Mouse (Mus musculus) embryo, embryonic 10.5 days (tissue): ENCODE measurements around the gene Rsph14.
"Not testable (repeated sequence)": the region's sequence is repeated elsewhere in the genome, so short reads cannot be mapped to it uniquely, and the experiment has no call there.

ENCODE experiments used
- DNase-seq: peaks from one replicate; pipeline ENCODE4 v3.0.0-alpha.2; 2015; ENCODE audit warnings: low spot score

Rsph14 gene

DNA sequence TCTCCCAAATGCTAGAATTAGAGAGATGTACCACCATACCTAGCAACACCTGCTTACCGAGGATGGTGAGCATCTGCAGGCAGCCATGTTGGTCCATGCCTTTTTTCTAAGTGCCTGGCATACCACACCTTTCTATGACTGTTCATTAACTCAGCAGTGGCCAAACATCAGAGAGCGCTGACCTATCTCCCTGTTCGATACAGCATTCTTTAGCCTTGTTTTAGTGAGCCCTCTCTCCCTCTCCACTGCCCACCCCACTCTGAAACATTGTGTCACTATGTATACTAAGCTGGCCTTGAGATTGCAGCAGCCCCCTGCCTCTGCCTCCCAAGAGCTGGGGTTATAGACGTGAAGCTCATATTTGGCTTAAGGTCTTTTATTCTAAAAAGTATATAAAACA, 21.3 kb upstream of the Rsph14 start:
- no peak for DNase-seq

DNA sequence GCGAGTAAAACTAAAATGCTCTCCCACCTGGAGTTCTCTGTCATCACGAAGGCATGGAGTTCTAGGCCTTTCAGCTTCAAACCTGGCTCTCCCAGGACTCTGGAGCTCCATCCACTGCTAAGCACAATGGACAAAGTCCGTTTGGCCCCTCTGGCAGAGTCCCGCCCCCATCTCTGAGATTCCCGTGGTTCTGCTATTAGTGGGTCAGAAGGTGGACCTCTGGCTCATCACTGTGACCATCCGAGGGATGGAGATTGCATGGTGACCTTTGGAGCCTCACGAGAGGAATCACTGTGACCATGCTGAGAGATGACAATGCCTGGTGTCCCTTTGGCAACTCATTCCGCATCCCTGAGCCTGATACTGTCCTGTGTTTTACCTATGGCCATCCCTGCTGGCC, 20.5 kb upstream of the Rsph14 start:
- DNase-seq: no peak

DNA sequence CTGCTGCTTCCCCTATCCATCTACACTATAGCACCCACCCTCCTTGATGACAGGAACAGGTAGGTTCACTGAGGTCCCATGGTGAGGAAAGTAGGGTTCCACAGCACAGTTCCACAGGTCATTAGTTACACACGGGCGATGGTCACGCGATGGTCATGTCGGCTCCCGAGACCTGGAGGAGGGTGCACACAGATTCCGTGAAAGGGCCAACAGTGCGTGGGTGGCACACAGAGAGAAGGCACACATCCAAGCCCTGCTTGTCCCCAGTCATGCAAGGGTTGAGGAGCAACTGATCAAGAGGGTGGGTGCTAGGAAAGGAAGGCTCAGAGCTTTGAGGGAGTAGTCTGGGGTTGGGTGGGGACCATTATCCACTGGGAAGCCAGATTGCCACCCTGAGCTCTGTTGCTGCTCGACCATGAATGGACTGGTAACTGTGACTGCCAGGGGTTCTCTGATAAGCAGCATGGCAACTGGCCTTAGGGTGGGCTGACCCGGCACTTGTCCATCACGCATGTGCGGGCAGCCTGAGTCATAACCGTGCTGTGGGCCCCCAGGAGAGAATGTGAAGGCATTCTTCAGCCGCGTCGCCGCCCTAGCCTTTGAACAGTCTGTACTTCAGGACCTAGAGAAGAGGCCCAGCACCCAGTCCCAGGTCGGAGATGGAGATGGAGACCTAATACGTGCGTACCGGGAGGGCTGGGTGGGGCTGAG, 19.1 kb upstream of the Rsph14 start:
- no peak for DNase-seq

DNA sequence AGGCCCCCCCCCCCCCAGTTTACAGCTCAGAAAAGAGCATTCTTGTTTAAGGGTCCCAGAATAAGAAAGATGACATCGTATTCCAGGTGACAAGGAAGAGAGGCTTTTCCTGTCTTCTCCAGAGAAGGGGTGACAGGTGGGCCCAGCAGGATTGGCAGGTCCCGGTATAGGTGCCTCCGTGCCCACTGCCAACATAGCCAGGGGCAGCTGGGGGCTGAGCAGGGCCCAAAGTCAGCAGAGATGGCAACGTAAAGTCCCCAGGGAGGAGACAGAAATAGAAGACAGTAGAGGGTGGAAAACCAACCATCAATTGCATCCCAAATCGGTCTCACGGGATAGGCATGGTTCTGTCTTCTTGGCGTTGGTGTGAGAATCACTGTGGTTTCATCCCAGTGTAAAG, 16.3 kb upstream of the Rsph14 start:
- no peak for DNase-seq

DNA sequence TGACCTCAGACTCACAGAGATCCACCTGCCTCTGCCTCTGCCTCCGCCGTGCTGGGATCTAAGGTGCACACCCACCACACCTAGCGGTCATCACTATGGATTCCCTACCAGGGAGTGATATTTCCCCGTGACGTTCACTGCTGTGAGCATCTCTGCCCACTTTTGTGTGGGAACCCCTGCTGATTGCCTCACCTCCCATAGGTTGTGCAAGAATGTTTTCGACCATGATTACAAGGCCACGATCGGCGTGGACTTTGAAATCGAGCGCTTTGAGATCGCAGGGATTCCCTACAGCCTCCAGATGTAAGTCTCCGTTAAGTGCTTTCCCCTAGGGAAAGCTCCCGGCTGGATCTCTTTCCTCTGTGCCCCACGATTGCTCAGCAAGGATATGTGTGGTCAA, 13.4 kb upstream of the Rsph14 start:
- no peak for DNase-seq

DNA sequence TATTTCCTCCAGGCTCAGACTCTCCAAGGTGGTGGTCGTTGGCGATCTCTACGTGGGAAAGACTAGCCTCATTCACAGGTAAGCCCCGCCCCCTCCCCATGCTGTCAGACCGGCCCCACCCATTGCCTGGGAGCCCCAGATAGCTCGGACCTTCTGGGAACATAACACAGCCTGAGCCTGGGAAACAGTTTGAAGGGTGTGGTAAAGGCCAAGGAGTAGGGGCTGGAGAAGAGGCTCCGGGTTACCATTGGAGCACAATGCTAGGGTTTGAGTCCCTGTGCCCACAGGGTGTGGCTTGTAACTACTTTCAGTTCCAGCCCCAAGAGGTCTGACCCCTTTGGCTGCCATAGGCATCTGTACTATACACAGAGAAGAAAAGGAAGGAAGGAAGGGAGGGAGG, 12.1 kb upstream of the Rsph14 start:
- DNase-seq: no peak

DNA sequence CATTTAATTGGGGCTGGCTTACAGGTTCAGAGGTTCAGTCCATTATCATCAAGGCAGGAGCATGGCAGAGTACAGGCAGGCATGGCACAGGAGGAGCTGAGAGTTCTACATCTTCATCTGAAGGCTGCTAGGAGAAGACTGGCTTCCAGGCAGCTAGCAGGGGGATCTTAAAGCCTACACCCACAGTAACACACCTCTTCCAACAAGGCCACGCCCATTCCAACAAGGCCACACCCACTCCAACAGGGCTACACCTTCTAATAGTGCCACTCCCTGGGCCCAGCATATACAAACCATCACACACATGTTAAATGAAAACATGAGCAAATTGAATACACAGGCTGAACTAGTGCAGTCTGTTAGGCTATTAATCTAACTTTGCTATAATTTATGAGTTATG, 9.7 kb upstream of the Rsph14 start:
- DNase-seq: not testable (repeated sequence)

DNA sequence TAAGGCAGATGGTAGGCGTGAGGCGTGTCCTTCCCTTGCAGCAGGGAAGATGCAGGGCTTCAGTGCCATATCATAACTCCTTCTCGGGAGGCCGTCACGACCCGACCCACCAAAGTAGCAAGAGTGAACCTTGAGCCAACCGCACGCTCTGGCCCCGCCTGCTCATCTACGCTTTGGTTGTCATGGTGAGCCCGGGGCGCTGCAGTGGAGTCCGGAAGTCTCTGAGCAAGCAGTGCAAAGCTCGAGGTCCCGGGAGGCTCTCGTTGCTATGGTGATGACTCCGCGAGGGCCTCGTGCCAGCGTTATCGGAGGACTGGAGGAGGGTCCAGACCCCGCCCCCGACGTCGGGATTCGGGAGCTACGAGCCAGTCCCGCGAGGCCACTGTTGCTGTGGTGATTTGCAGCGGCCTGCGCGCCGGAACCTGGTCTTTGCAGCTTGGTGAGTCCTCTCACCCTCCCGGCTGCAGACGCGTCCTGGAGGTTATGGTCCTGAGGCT, 4.5 kb upstream of the Rsph14 start, which contains the start of gene Rab36:
Gene Rab36 (plus strand): TSS at position 176 of the 497 bp plus-strand sequence.
- DNase-seq: peak; percentile 100

DNA sequence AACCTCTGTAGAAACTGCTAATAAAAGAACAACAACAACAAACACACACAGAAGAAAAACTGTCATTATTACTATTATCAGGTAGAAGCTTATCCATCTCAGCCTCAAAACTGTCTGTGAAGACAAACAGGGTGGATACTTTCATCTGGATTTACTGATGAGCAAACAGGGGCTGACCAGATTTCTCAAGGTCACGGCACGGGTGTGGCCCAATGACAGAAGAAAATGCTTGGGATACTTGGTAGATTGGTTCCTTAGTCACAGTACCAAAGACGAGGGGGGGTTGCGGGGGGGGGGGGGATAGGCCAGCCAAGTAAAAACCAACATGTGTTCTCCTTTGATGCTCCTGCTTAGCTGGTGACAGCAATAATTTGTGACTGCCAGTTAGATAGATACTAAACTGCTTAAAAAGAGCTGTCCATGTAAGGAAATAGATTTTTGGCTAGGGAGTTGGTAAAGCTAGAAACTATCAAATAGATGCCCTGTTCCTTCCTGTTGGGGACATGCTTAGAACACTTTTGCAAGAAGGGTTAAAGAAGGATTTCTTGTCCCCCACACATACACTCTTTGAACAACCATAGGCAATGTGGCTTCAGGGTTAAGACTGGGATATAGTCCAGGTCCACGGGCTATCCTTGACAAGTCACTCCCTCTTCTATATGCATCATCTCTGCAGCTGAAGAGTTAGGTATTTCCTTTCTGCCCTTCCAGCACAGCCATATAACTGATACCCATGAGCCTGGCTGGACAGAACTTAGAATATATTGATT, 856 bp downstream of the Rsph14 start:
- no peak for DNase-seq

DNA sequence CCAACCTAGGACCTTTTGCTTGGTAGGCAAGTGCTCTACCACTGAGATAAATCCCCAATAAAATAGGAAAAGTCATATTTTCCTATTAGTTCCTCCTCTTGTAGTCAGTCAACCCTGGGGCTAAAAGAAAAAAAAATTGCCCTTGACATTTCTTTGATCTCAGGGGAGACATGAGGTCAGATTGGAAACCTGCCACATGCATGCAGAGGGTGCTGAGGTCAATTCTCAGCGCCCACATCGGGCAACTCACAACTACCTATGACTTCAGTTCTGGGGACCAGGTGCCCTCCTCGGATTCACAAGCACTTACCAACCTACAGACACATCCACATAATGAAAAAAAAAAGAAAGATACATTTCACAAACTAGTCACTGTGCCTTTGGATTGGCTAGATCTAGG, 2.2 kb downstream of the Rsph14 start:
- no peak for DNase-seq

DNA sequence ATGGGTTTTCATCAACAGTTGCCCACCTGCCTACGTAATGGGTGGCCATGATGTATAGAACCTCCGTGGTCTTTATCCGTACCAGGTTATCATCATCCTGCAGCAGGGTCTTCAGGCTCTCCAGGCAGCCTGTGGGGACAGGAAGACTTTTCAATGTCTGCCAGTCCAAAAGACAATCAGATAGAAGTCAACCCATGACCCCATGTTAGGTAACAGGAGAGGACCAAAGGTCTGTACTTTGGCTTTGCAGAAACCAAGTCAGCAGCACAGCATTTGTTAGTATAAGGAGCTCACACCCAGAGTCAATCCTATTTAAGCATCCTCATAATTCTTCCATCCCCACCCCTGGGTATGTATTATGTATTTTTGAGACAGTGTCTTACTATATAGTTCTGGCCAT, 2.7 kb downstream of the Rsph14 start:
- no peak for DNase-seq

DNA sequence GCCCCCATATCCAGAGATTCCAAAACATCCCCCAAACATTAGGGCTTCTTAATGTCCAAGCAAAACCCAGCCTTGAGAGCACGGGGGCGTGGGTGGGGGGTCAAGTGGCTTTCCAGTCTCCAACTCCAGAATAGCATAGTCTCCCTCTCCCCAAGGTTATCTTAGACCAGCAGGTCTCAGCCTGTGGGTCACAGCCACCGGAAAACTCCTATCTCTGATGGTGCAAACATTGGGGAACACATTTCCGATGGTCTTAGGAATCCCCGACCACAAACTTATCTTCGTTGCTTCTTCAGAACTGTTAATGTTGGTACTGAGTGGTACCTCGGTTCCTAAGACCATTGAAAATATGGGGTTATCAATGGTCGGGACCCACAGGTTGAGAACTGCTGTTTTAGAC, 3.6 kb downstream of the Rsph14 start:
- DNase-seq: no peak

DNA sequence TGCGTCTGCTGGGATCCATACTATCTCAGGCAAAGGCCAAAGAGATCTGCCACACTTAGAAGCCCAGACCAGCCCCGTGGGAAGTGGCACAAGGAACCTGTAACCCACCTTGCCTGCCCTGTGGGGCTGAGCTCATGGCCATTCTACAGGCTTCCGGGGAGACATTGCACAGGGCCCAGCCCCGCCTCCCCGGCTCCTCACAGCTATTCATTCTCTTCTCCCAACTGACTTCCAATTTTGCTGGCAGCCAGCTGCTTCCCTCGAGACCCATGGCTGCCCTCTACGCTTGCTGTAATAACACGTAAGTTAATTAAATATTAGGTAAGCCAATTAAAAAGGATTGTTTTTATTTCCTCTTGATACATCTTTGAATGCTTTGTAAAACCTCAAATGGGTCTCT, 5.9 kb downstream of the Rsph14 start:
- DNase-seq: no peak

DNA sequence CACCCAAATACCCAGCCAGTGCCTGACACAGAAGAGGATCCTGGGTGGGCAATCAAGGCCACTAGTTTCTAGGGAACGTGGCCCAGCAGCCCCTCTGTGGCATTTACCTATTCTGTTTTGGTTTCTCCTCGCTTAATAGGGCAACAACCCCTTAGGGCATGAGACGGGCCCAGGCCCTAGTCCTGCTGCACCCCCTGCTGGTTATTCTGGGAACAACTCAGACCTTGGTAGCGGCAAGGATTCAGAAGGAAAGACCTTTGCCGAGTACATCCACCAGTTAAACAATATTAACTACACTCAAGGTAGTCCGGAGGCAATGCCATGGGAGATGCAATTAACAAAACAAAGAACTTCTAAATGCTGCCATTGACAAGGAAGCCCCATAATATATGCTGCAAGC, 11.2 kb downstream of the Rsph14 start:
- peak; percentile 86 for DNase-seq

DNA sequence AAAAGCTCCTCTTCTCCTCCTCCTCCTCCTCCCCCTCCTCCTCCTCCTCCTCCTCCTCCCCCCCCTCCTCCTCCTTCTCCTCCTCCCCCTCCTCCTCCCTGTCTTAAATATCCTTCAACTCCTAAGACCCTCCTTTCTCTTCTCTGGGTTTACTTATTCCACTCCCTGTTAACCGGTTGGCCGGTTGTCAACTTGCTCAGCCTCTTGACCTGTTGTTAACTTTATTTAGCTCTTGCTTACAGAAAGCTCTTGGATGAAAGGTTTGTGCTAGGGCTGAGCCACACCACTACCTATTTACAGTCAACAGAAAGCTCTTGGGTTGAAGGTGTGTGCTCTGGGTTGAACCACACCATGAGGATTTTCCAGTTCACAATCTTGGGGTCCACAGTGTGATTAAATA, 12.1 kb downstream of the Rsph14 start:
- no peak for DNase-seq

DNA sequence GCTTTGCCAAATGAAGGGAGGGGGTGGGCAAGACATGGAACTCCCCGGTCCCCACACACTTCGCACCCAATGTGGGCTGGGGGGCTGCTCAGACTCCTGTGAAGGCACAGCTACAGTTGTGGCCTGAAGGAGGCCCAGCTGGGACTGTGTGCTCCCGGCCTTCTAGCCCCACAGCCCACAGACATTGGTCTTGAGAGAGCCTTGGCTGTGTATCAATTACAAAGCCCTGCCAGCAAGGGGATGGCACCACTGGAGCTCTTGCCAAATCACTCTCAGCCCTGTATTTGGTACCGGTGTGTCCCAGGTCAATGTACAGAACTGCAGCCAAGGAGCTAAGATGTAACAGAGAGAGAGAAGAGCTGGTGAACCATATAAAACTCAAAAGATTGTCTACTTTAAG, 15.9 kb downstream of the Rsph14 start:
- no peak for DNase-seq

DNA sequence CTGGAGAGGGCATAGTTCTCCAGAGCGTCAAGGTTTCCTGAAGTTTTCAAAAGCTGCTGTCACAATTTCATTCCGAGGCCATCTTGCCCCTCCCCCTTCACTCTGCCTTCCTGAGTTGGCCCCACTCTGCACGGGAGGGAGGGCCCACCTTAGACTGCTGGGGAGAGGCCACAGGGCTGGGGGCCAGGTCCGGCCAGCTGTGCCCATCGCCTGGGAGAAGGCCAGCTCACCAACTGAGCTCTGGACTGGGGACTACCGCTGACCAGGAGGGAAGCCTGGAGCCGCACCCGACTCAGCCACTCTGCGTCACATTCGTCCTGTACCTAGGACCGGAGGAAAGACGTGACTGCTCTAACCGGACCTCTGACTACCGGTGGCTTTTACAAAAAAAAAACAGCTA, 16.9 kb downstream of the Rsph14 start:
- DNase-seq: no peak

DNA sequence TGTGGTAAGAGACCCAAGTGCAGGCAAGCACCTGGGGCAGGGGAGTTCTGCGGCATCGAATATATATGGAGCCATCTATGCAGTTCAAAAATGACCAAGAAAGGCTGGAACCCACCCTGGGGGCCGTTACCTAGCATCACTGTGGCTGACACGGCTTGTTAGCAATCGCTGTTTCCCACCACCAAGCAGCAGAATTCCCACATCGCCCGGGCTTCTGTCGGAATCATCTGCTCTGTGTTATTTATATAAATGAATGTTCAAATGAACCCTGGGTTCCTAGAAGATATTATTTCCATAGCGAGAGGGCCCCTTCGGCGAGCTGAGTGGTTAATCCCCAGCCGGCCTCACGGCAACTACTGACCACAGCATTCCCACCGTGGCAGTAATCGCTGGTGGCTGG, 21.7 kb downstream of the Rsph14 start:
- no peak for DNase-seq

DNA sequence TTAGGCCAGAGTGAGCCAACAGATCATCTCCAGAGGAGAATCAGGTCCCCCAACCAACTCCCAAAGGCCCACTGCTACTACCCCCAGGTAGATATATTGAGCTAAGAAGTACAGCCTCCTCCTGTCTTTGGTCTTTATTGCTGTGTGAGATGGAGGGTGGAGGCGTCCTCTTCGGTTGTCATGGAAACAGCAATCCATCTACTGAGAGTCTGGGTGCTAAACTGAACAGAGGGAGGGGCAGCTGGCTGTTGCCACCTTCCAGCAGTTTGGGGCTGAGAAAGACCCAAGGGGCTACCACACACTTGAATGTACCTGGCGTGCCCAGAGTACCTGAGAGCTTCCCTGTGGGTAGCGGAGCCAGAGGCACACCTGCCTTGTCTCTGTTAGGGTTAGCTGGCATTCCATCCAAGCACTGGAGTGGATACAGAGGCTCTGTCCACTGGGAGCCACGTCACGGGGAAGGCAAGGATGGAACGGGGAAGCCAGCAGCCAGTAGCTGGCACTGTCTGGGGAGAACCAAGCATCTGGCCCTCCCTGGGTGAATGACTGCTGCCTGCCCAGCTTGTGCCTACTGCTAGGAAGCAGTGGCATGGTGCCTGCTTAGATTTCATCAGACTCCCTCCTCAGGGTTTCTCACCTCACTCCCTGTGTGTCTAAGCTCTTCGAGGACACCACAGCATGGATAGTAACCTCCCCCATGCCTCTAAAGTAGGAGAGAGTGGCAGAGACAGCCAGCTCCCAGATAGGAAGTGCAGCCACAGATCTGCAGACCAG, 25.3 kb downstream of the Rsph14 start:
- DNase-seq: no peak

DNA sequence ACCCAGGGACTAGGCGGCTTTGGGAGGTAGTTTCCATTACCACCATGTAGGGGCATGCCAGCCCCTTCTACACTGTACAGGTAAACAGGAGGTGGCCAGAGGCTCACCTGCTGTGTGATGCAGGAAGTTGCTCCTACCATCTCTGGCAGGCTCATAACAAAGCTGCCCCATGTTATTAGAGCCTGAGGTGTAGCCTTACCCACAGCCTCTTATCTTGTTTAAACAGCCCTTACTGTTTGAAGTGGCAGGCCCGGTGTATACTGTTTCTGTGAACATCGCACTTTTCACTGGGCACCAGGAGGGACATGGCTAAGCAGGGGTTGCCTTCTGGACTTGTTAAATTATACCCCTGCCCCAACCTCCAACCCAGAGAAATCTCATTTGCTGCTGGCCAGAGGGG, 28.3 kb downstream of the Rsph14 start:
- no peak for DNase-seq

DNA sequence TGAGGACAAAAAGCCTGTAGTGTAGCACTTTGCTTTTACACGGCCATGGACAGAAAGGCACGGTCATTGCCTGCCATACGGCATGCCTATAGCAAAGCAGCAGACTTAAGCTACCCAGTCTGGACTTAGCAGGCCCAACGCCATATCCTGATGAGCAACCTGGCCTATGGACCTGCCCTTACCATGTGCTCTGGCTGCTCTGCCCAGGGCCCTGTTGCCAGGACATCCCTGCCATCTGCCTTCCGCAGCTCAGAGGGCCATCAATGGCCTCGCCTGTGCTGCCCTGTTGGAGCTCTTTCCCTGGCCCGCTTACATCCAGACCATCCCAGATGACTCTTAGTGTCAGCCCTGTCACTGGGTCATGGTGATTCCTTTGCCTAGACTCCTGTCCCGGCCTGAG, 31.0 kb downstream of the Rsph14 start:
- DNase-seq: no peak

DNA sequence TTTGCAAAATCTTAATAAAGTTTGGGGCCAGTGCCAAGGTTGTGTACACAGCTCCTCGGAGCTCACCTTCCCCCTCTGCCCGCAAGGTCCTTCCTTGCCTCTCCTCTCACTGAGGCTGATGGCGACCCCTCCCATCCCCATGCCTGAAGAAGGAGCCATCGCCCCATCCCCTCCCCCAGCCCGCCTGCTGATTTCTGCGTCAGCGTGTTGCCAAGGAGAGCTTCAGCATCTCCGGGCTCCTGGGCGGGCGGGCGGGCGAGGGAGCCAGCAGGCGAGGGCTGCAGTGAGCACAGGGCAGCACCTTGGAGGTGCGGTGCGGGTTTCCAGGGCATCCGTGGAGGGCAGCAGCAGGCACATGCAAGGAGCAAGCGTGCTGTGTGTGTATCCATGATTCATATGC, 37.0 kb downstream of the Rsph14 start:
- DNase-seq: peak; percentile 65

DNA sequence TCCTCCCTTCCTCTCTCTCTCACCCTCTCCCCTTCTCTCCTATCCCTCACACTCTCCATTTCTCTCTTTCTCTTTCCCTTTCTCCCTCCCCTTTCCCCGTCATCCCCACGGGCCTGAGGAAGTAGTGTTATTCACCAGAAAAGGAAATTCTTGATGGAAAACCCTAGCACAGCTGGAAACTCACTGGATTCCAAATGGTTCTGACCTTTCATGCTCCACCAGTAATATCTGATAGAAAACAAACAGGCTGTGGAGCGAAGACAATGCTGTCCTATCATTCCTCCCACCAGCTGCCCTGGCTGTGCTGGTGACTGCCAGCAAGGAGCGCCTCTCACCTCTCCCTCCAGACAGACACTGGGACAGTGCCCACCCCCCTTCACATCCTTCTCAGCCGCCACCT, 37.5 kb downstream of the Rsph14 start:
- DNase-seq: peak; percentile 34
